Mouse (Mus musculus): Measurements from ENCODE around the gene Slc37a1. TPM values are rescaled to one million over a fixed set of nuclear protein-coding genes. Genes with fewer than 3 reads are reported as not detected.

Gene Slc37a1
- 51.1 and 54.3 TPM in 2 replicates for polyA plus RNA-seq (2012; rRNA removed)

GRCm38 (mm10) chr17:31286492-31286891 is at the start of gene Slc37a1:
Slc37a1 (plus strand) TSS chr17:31286792.
- 100% methylated on average over 1 of the region's 1 CpGs for WGBS
- no peak for DNase-seq

GRCm38 (mm10) chr17:31238234-31239020 is 48.2 kb upstream of the Slc37a1 start:
- Histone ChIP-seq H3K4me1 (ENCODE audit: control insufficient read depth, insufficient read depth, low read length) (no peaks in the 10 kb centered on the region), H3K4me3 (replicated peaks; ENCODE audit: extremely low read depth, low read depth, low read length) (no peak overlapping the region)
- TF ChIP-seq CTCF (IDR thresholded peaks at IDR 0.05; ENCODE audit: insufficient read depth, low read length) (no peak), POLR2A (IDR thresholded peaks at IDR 0.05; ENCODE audit: borderline replicate concordance, extremely low read depth, low read depth, low read length) (no peak)
- DNase-seq: no peak
- 73% methylated on average over 7 of the region's 7 CpGs for WGBS

More at GRCm38 (mm10) chr17:31286492-31286891, at the start of gene Slc37a1:
- TF ChIP-seq POLR2A (IDR thresholded peaks at IDR 0.05; ENCODE audit: borderline replicate concordance, extremely low read depth, low read depth, low read length) (no peak), CTCF (IDR thresholded peaks at IDR 0.05; ENCODE audit: insufficient read depth, low read length) (no peak)
- Histone ChIP-seq H3K4me3 (replicated peaks; ENCODE audit: extremely low read depth, low read depth, low read length) (no peak within 1 kb of the TSS), H3K4me1 (ENCODE audit: control insufficient read depth, insufficient read depth, low read length) (no peaks in the 10 kb centered on the region)

GRCm38 (mm10) chr17:31241156-31241555 is 45.4 kb upstream of the Slc37a1 start:
- Histone ChIP-seq H3K4me1 (ENCODE audit: control insufficient read depth, insufficient read depth, low read length) (no peaks in the 10 kb centered on the region), H3K4me3 (replicated peaks; ENCODE audit: extremely low read depth, low read depth, low read length) (no peak overlapping the region)
- WGBS: 79% methylated on average over 8 of the region's 8 CpGs
- TF ChIP-seq POLR2A (IDR thresholded peaks at IDR 0.05; ENCODE audit: borderline replicate concordance, extremely low read depth, low read depth, low read length): no peak
- no peak for TF ChIP-seq CTCF (IDR thresholded peaks at IDR 0.05; ENCODE audit: insufficient read depth, low read length)
- DNase-seq: no peak

GRCm38 (mm10) chr17:31242764-31243163 is 43.8 kb upstream of the Slc37a1 start:
- Histone ChIP-seq H3K4me3 (replicated peaks; ENCODE audit: extremely low read depth, low read depth, low read length) (no peak overlapping the region), H3K4me1 (ENCODE audit: control insufficient read depth, insufficient read depth, low read length) (no peaks in the 10 kb centered on the region)
- no peak for DNase-seq
- WGBS: 0% methylated on average over 1 of the region's 1 CpGs
- TF ChIP-seq CTCF (IDR thresholded peaks at IDR 0.05; ENCODE audit: insufficient read depth, low read length) (peak; percentile 34), POLR2A (IDR thresholded peaks at IDR 0.05; ENCODE audit: borderline replicate concordance, extremely low read depth, low read depth, low read length) (no peak)

GRCm38 (mm10) chr17:31245321-31245720 is 41.3 kb upstream of the Slc37a1 start:
- no peak for DNase-seq
- 60% methylated on average over 5 of the region's 5 CpGs for WGBS

GRCm38 (mm10) chr17:31247144-31247543 is 39.4 kb upstream of the Slc37a1 start:
- Histone ChIP-seq H3K4me3 (replicated peaks; ENCODE audit: extremely low read depth, low read depth, low read length) (no peak overlapping the region), H3K4me1 (ENCODE audit: control insufficient read depth, insufficient read depth, low read length) (no peaks in the 10 kb centered on the region)
- no peak for DNase-seq
- 37% methylated on average over 5 of the region's 5 CpGs for WGBS
- TF ChIP-seq CTCF (IDR thresholded peaks at IDR 0.05; ENCODE audit: insufficient read depth, low read length): no peak
- TF ChIP-seq POLR2A (IDR thresholded peaks at IDR 0.05; ENCODE audit: borderline replicate concordance, extremely low read depth, low read depth, low read length): no peak

More at GRCm38 (mm10) chr17:31245321-31245720, 41.3 kb upstream of the Slc37a1 start:
- TF ChIP-seq CTCF (IDR thresholded peaks at IDR 0.05; ENCODE audit: insufficient read depth, low read length): no peak
- TF ChIP-seq POLR2A (IDR thresholded peaks at IDR 0.05; ENCODE audit: borderline replicate concordance, extremely low read depth, low read depth, low read length): no peak
- Histone ChIP-seq H3K4me3 (replicated peaks; ENCODE audit: extremely low read depth, low read depth, low read length) (no peak overlapping the region), H3K4me1 (ENCODE audit: control insufficient read depth, insufficient read depth, low read length) (no peaks in the 10 kb centered on the region)

GRCm38 (mm10) chr17:31253951-31254350 is 32.6 kb upstream of the Slc37a1 start:
- no peak for TF ChIP-seq CTCF (IDR thresholded peaks at IDR 0.05; ENCODE audit: insufficient read depth, low read length)
- no peak for TF ChIP-seq POLR2A (IDR thresholded peaks at IDR 0.05; ENCODE audit: borderline replicate concordance, extremely low read depth, low read depth, low read length)

GRCm38 (mm10) chr17:31254463-31254931 is 32.1 kb upstream of the Slc37a1 start:
- Histone ChIP-seq H3K4me1 (ENCODE audit: control insufficient read depth, insufficient read depth, low read length) (no peaks in the 10 kb centered on the region), H3K4me3 (replicated peaks; ENCODE audit: extremely low read depth, low read depth, low read length) (no peak overlapping the region)
- peak; percentile 82 for TF ChIP-seq CTCF (IDR thresholded peaks at IDR 0.05; ENCODE audit: insufficient read depth, low read length)
- TF ChIP-seq POLR2A (IDR thresholded peaks at IDR 0.05; ENCODE audit: borderline replicate concordance, extremely low read depth, low read depth, low read length): no peak
- 10% methylated on average over 9 of the region's 9 CpGs for WGBS
- DNase-seq: peak; percentile 75

More at GRCm38 (mm10) chr17:31253951-31254350, 32.6 kb upstream of the Slc37a1 start:
- Histone ChIP-seq H3K4me3 (replicated peaks; ENCODE audit: extremely low read depth, low read depth, low read length) (no peak overlapping the region), H3K4me1 (ENCODE audit: control insufficient read depth, insufficient read depth, low read length) (no peaks in the 10 kb centered on the region)
- WGBS: 62% methylated on average over 5 of the region's 5 CpGs
- DNase-seq: no peak

GRCm38 (mm10) chr17:31257149-31257548 is 29.4 kb upstream of the Slc37a1 start:
- DNase-seq: no peak
- WGBS: 89% methylated on average over 1 of the region's 1 CpGs
- Histone ChIP-seq H3K4me3 (replicated peaks; ENCODE audit: extremely low read depth, low read depth, low read length) (no peak overlapping the region), H3K4me1 (ENCODE audit: control insufficient read depth, insufficient read depth, low read length) (no peaks in the 10 kb centered on the region)
- TF ChIP-seq POLR2A (IDR thresholded peaks at IDR 0.05; ENCODE audit: borderline replicate concordance, extremely low read depth, low read depth, low read length): no peak
- TF ChIP-seq CTCF (IDR thresholded peaks at IDR 0.05; ENCODE audit: insufficient read depth, low read length): no peak

GRCm38 (mm10) chr17:31257898-31258297 is 28.7 kb upstream of the Slc37a1 start:
- TF ChIP-seq POLR2A (IDR thresholded peaks at IDR 0.05; ENCODE audit: borderline replicate concordance, extremely low read depth, low read depth, low read length) (no peak), CTCF (IDR thresholded peaks at IDR 0.05; ENCODE audit: insufficient read depth, low read length) (no peak)
- WGBS: 88% methylated on average over 12 of the region's 12 CpGs
- no peak overlapping the region for H3K4me3 ChIP-seq (replicated peaks; ENCODE audit: extremely low read depth, low read depth, low read length)
- no peak for DNase-seq
- H3K4me1 ChIP-seq (ENCODE audit: control insufficient read depth, insufficient read depth, low read length): no peaks in the 10 kb centered on the region

All from lung, adult 2 months (tissue).